Mouse (Mus musculus): Measurements from ENCODE around the gene Gm17093.
"Not testable (repeated sequence)": the region's sequence is repeated elsewhere in the genome, so short reads cannot be mapped to it uniquely, and the experiment has no call there.

Gm17093 gene

DNA sequence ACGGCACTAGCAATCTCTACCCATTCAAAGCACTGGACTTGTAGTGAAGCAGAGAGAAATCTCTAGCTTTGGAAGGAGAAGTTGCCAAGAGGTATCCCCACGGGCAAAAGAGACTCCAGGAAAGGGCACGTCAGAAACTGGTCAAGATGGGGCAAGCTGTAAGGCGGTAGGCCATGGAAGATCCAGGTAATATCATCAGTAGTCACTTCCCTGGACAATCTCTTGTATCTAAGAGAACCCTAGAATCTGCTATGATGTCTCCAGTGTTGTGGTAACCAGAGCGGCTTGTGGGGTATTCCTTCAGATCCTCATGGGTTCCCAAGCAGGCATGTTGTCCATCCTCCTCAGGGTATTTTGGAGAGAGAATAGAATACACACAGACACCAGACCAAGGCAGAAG is at the start of gene Gm17093:
TSS of gene Gm17093 (plus strand) at position 301 of the 400 bp plus-strand sequence.
- not testable (repeated sequence) for DNase-seq (ENCODE audit: low read depth, low spot score)

DNA sequence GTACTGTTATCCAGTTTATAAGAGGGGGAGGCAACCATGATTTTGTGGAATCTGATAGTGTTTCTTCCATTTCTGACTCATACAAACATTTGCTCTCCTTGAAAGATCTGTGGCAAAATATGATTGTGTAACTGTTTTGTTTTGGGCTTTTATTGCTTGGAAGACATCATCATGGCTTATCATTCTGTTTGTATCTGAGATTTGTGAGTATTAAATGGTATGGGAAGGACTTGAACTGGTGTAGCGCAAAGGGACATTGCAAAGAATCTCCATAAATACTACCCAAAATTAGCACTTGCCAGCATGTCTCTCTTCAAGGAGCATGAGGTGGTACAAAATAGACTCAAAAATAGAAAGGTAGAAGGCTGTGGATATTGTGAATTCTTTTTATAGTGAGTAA is 25.9 kb upstream of the Gm17093 start, which contains the start of gene BC061237:
TSS of gene BC061237 (plus strand) at position 301 of the 400 bp plus-strand sequence.
- DNase-seq (ENCODE audit: low read depth, low spot score): not testable (repeated sequence)

DNA sequence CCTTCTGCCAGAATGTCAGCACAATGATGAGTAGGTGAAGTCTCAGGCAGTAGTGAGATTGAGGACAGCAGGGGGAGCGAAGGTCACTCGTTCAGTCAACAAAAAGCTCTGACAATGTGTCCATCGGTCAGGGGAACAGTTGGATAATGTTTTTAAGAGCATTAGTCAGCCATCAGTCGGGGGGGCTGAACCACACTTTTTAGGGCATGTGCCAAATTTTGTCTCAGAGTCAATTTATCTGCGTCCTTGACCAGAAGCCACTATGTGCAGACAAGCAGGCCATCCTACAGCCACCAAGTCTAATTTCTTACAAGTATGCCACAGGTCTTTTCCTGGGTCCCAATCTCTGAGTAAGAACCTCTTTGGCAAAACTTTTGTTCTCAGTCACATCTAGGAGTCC is 29.9 kb downstream of the Gm17093 start:
- DNase-seq (ENCODE audit: low read depth, low spot score): not testable (repeated sequence)
